Mouse (Mus musculus) C2C12 (cell line): ENCODE measurements around the gene Elovl6. TPM values are rescaled to one million over a fixed set of nuclear protein-coding genes. Genes with fewer than 3 reads are reported as not detected.

Source experiments
- H3K27me3 ChIP-seq: one replicate; pipeline ENCODE4 v1.6.1; 2011; ENCODE audit not compliant: control insufficient read depth, insufficient read depth, insufficient read length
- H3K36me3 ChIP-seq: one replicate; pipeline ENCODE4 v1.6.1; 2011; ENCODE audit not compliant: control insufficient read depth, insufficient read depth
- H3K4me3 ChIP-seq: one replicate; pipeline ENCODE4 v1.5.1; 2011; ENCODE audit warnings: mild to moderate bottlenecking, control low read depth; ENCODE audit not compliant: poor library complexity, insufficient read depth, severe bottlenecking
- H3K79me2 ChIP-seq: one replicate; pipeline ENCODE4 v1.6.1; 2011; ENCODE audit not compliant: control insufficient read depth, insufficient read depth
- H3K79me3 ChIP-seq: one replicate; pipeline ENCODE4 v1.6.1; 2011; ENCODE audit warnings: low read depth, control low read depth
- H3ac ChIP-seq: one replicate; pipeline ENCODE3; 2011; ENCODE audit warnings: low read depth; ENCODE audit not compliant: control insufficient read depth, insufficient read length
- CEBPB ChIP-seq: IDR thresholded peaks from one replicate; pipeline ENCODE4 v1.6.1; 2011; ENCODE audit warnings: low read depth, mild to moderate bottlenecking, control low read depth, moderate library complexity
- CTCF ChIP-seq: IDR thresholded peaks from one replicate; pipeline ENCODE4 v1.5.1; 2011; ENCODE audit not compliant: control insufficient read depth, insufficient read depth, insufficient read length
- FOSL1 ChIP-seq: IDR thresholded peaks from one replicate; pipeline ENCODE4 v1.8.0; 2011; ENCODE audit warnings: mild to moderate bottlenecking, low read length; ENCODE audit not compliant: poor library complexity, insufficient read depth, severe bottlenecking
- MAX ChIP-seq: IDR thresholded peaks from one replicate; pipeline ENCODE4 v1.6.1; 2011; ENCODE audit warnings: mild to moderate bottlenecking, control low read depth
- MYOD1 ChIP-seq: IDR thresholded peaks from one replicate; pipeline ENCODE4 v1.6.1; 2011; ENCODE audit warnings: low read depth; ENCODE audit not compliant: control insufficient read depth, insufficient read length
- MYOG ChIP-seq: IDR thresholded peaks from one replicate; pipeline ENCODE4 v1.6.1; 2011; ENCODE audit not compliant: control insufficient read depth, insufficient read length; ENCODE audit errors: extremely low read depth
- USF1 ChIP-seq: IDR thresholded peaks from one replicate; pipeline ENCODE4 v1.6.1; 2011; ENCODE audit warnings: low read depth, mild to moderate bottlenecking, control low read depth, moderate library complexity
- microRNA-seq: library from miRNA; unstranded; fragments of <30 nt; microRNA quantifications from one replicate; pipeline ENCODE4, GENCODE M21; 2019; ENCODE audit warnings: borderline microRNAs expressed
- polyA plus RNA-seq: library from polyadenylated mRNA; unstranded; fragments of >200 nt; fragmentation: generic; extraction: Trizol; gene quantifications from one replicate; pipeline ENCODE4 v1.2.1, GENCODE M21; 2012; ENCODE audit warnings: missing spikeins

Elovl6 gene
- polyA plus RNA-seq, 1 experiment: 8.0 TPM

GRCm38 (mm10) chr3:129686196-129686595 is 154.0 kb downstream of the Elovl6 start:
- TF ChIP-seq USF1: no peak
- no peak for TF ChIP-seq MYOG
- no peak for TF ChIP-seq CEBPB
- no peak for TF ChIP-seq FOSL1
- TF ChIP-seq CTCF: no peak
- TF ChIP-seq MAX: no peak
- TF ChIP-seq MYOD1: no peak
- no peak overlapping the region for H3ac ChIP-seq
- H3K4me3 ChIP-seq: no peak overlapping the region
- H3K27me3 ChIP-seq: no peaks in the 10 kb centered on the region
- H3K36me3 ChIP-seq: no peaks in the 10 kb centered on the region
- no peaks in the 10 kb centered on the region for H3K79me3 ChIP-seq
- no peaks in the 10 kb centered on the region for H3K79me2 ChIP-seq

DNA sequence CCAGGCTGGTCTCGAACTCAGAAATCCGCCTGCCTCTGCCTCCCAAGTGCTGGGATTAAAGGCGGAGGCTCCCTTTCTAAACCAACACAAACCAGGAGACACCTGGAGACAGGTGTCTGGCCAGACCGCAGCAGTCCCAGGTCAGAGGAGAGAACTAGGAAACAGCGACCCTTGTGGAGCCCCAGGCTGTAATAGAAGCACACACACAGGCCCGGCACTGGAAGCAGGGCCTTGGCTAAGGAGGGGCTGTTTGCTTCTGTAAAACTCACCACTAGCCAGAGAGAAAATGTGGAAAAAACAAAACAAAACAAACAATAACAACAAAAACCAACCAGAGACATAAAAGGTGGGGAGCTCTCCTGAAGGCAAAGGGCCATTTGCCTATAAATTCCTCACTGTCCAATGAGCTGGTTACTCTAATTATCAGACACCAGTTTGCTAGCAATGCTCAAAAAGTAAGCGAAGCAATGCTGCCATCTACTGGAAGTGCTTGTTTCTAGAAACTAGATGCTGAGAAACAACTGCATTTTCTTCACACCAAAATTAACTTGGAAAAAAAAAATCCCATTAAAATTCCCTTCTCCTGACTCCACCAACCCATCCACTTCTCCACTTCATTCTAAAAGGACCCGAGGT is 154.7 kb downstream of the Elovl6 start:
- Histone ChIP-seq H3K79me2 (no peaks in the 10 kb centered on the region), H3ac (no peak overlapping the region), H3K79me3 (no peaks in the 10 kb centered on the region), H3K4me3 (no peak overlapping the region), H3K36me3 (no peaks in the 10 kb centered on the region), H3K27me3 (no peaks in the 10 kb centered on the region)
- TF ChIP-seq MAX: no peak
- no peak for TF ChIP-seq CTCF
- no peak for TF ChIP-seq FOSL1
- no peak for TF ChIP-seq CEBPB
- no peak for TF ChIP-seq MYOD1
- TF ChIP-seq MYOG: no peak
- no peak for TF ChIP-seq USF1

GRCm38 (mm10) chr3:129687429-129687828 is 155.3 kb downstream of the Elovl6 start:
- TF ChIP-seq MYOD1 (no peak), USF1 (no peak), MAX (no peak), CEBPB (no peak), MYOG (no peak), CTCF (no peak), FOSL1 (no peak)
- Histone ChIP-seq H3K36me3 (no peaks in the 10 kb centered on the region), H3K79me3 (no peaks in the 10 kb centered on the region), H3ac (no peak overlapping the region), H3K4me3 (no peak overlapping the region), H3K79me2 (no peaks in the 10 kb centered on the region), H3K27me3 (no peaks in the 10 kb centered on the region)

Small RNA genes lying within 50 kb of the gene (microRNA-seq; reads per million reads assigned to microRNA genes)
- gene Gm24515: not detected

Other genes starting within 250 kb of the Elovl6 start
- not detected for gene Enpep, start 199.6 kb upstream of the Elovl6 start, polyA plus RNA-seq
- gene Egf, start 223.0 kb downstream of the Elovl6 start, polyA plus RNA-seq: 0.27 TPM